Mouse (Mus musculus): ENCODE data around the gene Ripply2. TPM values are rescaled to one million over a fixed set of nuclear protein-coding genes. Genes with fewer than 3 reads are reported as not detected.
"Not testable (repeated sequence)": the region's sequence is repeated elsewhere in the genome, so short reads cannot be mapped to it uniquely, and the experiment has no call there.

The Ripply2 gene
- 10.0 and 13.2 TPM in 2 replicates for polyA plus RNA-seq (2012; rRNA removed)

- Histone ChIP-seq H3K4me1 (ENCODE audit: control insufficient read depth, insufficient read depth, low read length) (peaks cover 11% of the 10 kb centered on the region; the same call in 1 of the 2 replicates), H3K27ac (ENCODE audit: insufficient read depth, low read length) (peak within 1 kb of the TSS; percentile 88), H3K27me3 (ENCODE audit: control insufficient read depth, insufficient read depth, low read length) (no peaks in the 10 kb centered on the region), H3K4me3 (replicated peaks; ENCODE audit: insufficient read depth, low read depth, low read length) (peak within 1 kb of the TSS; percentile 85)
- peak; percentile 76 to 83 for DNase-seq
- WGBS: under 1% methylated on average over 71 of the region's 71 CpGs
- TF ChIP-seq POLR2A (IDR thresholded peaks at IDR 0.05; ENCODE audit: borderline replicate concordance, insufficient read depth, low read length) (peak; percentile 60), CTCF (IDR thresholded peaks at IDR 0.05; ENCODE audit: borderline replicate concordance, insufficient read depth, low read depth, low read length) (no peak)
These were observed at the start of gene Ripply2 for GRCm38 (mm10) chr9:87015288-87015937. Gene Ripply2, plus strand, starts transcription at chr9:87015537.

- not testable (repeated sequence) for DNase-seq; H3K4me3 ChIP-seq (replicated peaks; ENCODE audit: insufficient read depth, low read depth, low read length); H3K4me1 ChIP-seq (ENCODE audit: control insufficient read depth, insufficient read depth, low read length); H3K27me3 ChIP-seq (ENCODE audit: control insufficient read depth, insufficient read depth, low read length); H3K27ac ChIP-seq (ENCODE audit: insufficient read depth, low read length)
These were observed 42.9 kb upstream of the Ripply2 start for GRCm38 (mm10) chr9:86972471-86972870.

GRCm38 (mm10) chr9:86973562-86973961, 41.8 kb upstream of the Ripply2 start:
- no peak for TF ChIP-seq CTCF (IDR thresholded peaks at IDR 0.05; ENCODE audit: borderline replicate concordance, insufficient read depth, low read depth, low read length)
- no peak for TF ChIP-seq POLR2A (IDR thresholded peaks at IDR 0.05; ENCODE audit: borderline replicate concordance, insufficient read depth, low read length)
- Histone ChIP-seq H3K27ac (ENCODE audit: insufficient read depth, low read length) (peak overlapping the region; percentile 73; the same call in 1 of the 2 replicates), H3K27me3 (ENCODE audit: control insufficient read depth, insufficient read depth, low read length) (no peaks in the 10 kb centered on the region), H3K4me1 (ENCODE audit: control insufficient read depth, insufficient read depth, low read length) (peaks cover 4% of the 10 kb centered on the region; the same call in 1 of the 2 replicates), H3K4me3 (replicated peaks; ENCODE audit: insufficient read depth, low read depth, low read length) (no peak overlapping the region)
- WGBS: 6% methylated on average over 4 of the region's 4 CpGs
- peak; percentile 82 to 94 for DNase-seq

GRCm38 (mm10) chr9:86976896-86977295, 38.4 kb upstream of the Ripply2 start:
- peak; percentile 85 to 93 for DNase-seq
- H3K4me3 ChIP-seq (replicated peaks; ENCODE audit: insufficient read depth, low read depth, low read length): no peak overlapping the region
- WGBS: 15% methylated on average over 4 of the region's 4 CpGs
- H3K27ac ChIP-seq (ENCODE audit: insufficient read depth, low read length): peak overlapping the region; percentile 73; the same call in 1 of the 2 replicates
- H3K4me1 ChIP-seq (ENCODE audit: control insufficient read depth, insufficient read depth, low read length): peaks cover 6% of the 10 kb centered on the region; the same call in 1 of the 2 replicates
- H3K27me3 ChIP-seq (ENCODE audit: control insufficient read depth, insufficient read depth, low read length): no peaks in the 10 kb centered on the region
- TF ChIP-seq CTCF (IDR thresholded peaks at IDR 0.05; ENCODE audit: borderline replicate concordance, insufficient read depth, low read depth, low read length): no peak
- no peak for TF ChIP-seq POLR2A (IDR thresholded peaks at IDR 0.05; ENCODE audit: borderline replicate concordance, insufficient read depth, low read length)

GRCm38 (mm10) chr9:86978257-86978907, 37.0 kb upstream of the Ripply2 start:
- Histone ChIP-seq H3K27me3 (ENCODE audit: control insufficient read depth, insufficient read depth, low read length) (no peaks in the 10 kb centered on the region), H3K4me1 (ENCODE audit: control insufficient read depth, insufficient read depth, low read length) (peaks cover 6% of the 10 kb centered on the region; the same call in 1 of the 2 replicates), H3K27ac (ENCODE audit: insufficient read depth, low read length) (no peak overlapping the region), H3K4me3 (replicated peaks; ENCODE audit: insufficient read depth, low read depth, low read length) (no peak overlapping the region)
- WGBS: 71% methylated on average over 7 of the region's 7 CpGs
- DNase-seq: peak; percentile 46 to 68
- TF ChIP-seq CTCF (IDR thresholded peaks at IDR 0.05; ENCODE audit: borderline replicate concordance, insufficient read depth, low read depth, low read length) (no peak), POLR2A (IDR thresholded peaks at IDR 0.05; ENCODE audit: borderline replicate concordance, insufficient read depth, low read length) (no peak)

- TF ChIP-seq POLR2A (IDR thresholded peaks at IDR 0.05; ENCODE audit: borderline replicate concordance, insufficient read depth, low read length) (no peak), CTCF (IDR thresholded peaks at IDR 0.05; ENCODE audit: borderline replicate concordance, insufficient read depth, low read depth, low read length) (no peak)
- no peak overlapping the region for H3K27ac ChIP-seq (ENCODE audit: insufficient read depth, low read length)
- H3K27me3 ChIP-seq (ENCODE audit: control insufficient read depth, insufficient read depth, low read length): no peaks in the 10 kb centered on the region
- H3K4me1 ChIP-seq (ENCODE audit: control insufficient read depth, insufficient read depth, low read length): peaks cover 6% of the 10 kb centered on the region; the same call in 1 of the 2 replicates
- DNase-seq: no peak
- no peak overlapping the region for H3K4me3 ChIP-seq (replicated peaks; ENCODE audit: insufficient read depth, low read depth, low read length)
These were observed 35.3 kb upstream of the Ripply2 start for GRCm38 (mm10) chr9:86980048-86980447.

GRCm38 (mm10) chr9:86980942-86981341, 34.4 kb upstream of the Ripply2 start:
- Histone ChIP-seq H3K4me3 (replicated peaks; ENCODE audit: insufficient read depth, low read depth, low read length) (no peak overlapping the region), H3K27me3 (ENCODE audit: control insufficient read depth, insufficient read depth, low read length) (no peaks in the 10 kb centered on the region), H3K4me1 (ENCODE audit: control insufficient read depth, insufficient read depth, low read length) (peaks cover 6% of the 10 kb centered on the region; the same call in 1 of the 2 replicates), H3K27ac (ENCODE audit: insufficient read depth, low read length) (no peak overlapping the region)
- 74% methylated on average over 2 of the region's 2 CpGs for WGBS
- no peak for DNase-seq
- TF ChIP-seq POLR2A (IDR thresholded peaks at IDR 0.05; ENCODE audit: borderline replicate concordance, insufficient read depth, low read length): no peak
- TF ChIP-seq CTCF (IDR thresholded peaks at IDR 0.05; ENCODE audit: borderline replicate concordance, insufficient read depth, low read depth, low read length): no peak

- no peak for DNase-seq
- WGBS: 46% methylated on average over 10 of the region's 10 CpGs
- TF ChIP-seq POLR2A (IDR thresholded peaks at IDR 0.05; ENCODE audit: borderline replicate concordance, insufficient read depth, low read length) (no peak), CTCF (IDR thresholded peaks at IDR 0.05; ENCODE audit: borderline replicate concordance, insufficient read depth, low read depth, low read length) (no peak)
- no peak overlapping the region for H3K4me3 ChIP-seq (replicated peaks; ENCODE audit: insufficient read depth, low read depth, low read length)
- peaks cover 6% of the 10 kb centered on the region; the same call in 1 of the 2 replicates for H3K4me1 ChIP-seq (ENCODE audit: control insufficient read depth, insufficient read depth, low read length)
- H3K27ac ChIP-seq (ENCODE audit: insufficient read depth, low read length): no peak overlapping the region
- H3K27me3 ChIP-seq (ENCODE audit: control insufficient read depth, insufficient read depth, low read length): no peaks in the 10 kb centered on the region
These were observed 33.8 kb upstream of the Ripply2 start for GRCm38 (mm10) chr9:86981551-86981950.
